Mouse (Mus musculus): ENCODE measurements around the gene Btn1a1. TPM values are rescaled to one million over a fixed set of nuclear protein-coding genes. Genes with fewer than 3 reads are reported as not detected.
A peak's percentile ranks its signal among the peaks of the same experiment; 100 is the strongest.

Gene Btn1a1
- polyA plus RNA-seq, 1 experiment from 2014 or later, result 0.12 TPM

GRCm38 (mm10) chr13:23500424-23501200 lies 34.9 kb upstream of the Btn1a1 start:
- ATAC-seq (replicated peaks; ENCODE audit: low FRiP score), result peak; percentile 79
- H3K27ac ChIP-seq, result no peak overlapping the region
- no peaks in the 10 kb centered on the region for H3K36me3 ChIP-seq
- H3K9me3 ChIP-seq (replicated peaks), result no peaks in the 10 kb centered on the region
- H3K4me2 ChIP-seq, result peak overlapping the region; percentile 53
- H3K9ac ChIP-seq, result no peak overlapping the region
- H3K27me3 ChIP-seq, result no peaks in the 10 kb centered on the region
- peaks cover 35% of the 10 kb centered on the region for H3K4me1 ChIP-seq
- WGBS, result 4% methylated on average over 17 of the region's 17 CpGs
- peak overlapping the region; percentile 19 for H3K4me3 ChIP-seq (replicated peaks)

DNA sequence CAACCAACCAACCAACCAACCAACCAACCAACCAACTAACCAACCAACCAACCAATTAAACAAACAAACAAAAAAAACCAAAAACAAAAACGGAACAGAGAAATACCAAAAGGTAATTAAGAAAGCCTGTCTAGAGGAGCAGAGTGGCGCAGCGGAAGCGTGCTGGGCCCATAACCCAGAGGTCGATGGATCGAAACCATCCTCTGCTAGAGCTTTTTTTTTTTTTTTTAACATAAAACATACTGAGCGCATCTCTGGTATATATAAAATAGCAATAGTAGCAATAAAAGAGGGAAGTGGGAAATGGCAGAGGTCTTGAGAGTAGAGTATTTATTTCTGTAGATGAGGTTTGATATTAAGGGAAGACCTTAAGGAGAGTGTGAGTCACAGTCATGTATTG lies 34.2 kb upstream of the Btn1a1 start:
- H3K4me2 ChIP-seq, result no peak overlapping the region
- H3K4me3 ChIP-seq (replicated peaks), result no peak overlapping the region
- H3K27me3 ChIP-seq, result no peaks in the 10 kb centered on the region
- H3K9me3 ChIP-seq (replicated peaks), result no peaks in the 10 kb centered on the region
- peaks cover 28% of the 10 kb centered on the region for H3K4me1 ChIP-seq
- no peak overlapping the region for H3K9ac ChIP-seq
- no peak overlapping the region for H3K27ac ChIP-seq
- WGBS, result 14% methylated on average over 7 of the region's 7 CpGs
- no peak for ATAC-seq (replicated peaks; ENCODE audit: low FRiP score)
- no peaks in the 10 kb centered on the region for H3K36me3 ChIP-seq

DNA sequence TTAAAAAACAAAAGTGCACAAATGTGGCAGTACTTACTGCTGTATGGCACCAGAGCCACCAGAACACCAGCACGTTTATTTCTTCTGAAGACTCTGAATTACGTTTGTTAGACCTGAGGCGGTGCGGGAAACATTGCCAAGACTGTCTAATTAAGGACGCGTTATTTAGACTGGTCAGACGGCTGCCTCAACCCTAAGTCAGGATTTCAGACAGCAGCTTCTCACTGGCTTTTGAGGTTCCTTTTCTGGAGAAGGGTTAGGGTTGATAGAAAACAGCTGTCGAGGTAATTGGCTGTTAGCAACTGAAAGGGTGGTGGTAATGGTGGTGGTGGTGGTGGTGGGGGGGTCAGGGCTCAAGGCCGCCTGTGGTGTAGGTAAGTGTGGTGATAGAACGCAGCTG lies 33.0 kb upstream of the Btn1a1 start:
- H3K36me3 ChIP-seq, result no peaks in the 10 kb centered on the region
- peak overlapping the region; percentile 42 for H3K4me3 ChIP-seq (replicated peaks)
- peak overlapping the region; percentile 33; the same call in 1 of the 2 replicates for H3K9ac ChIP-seq
- H3K27ac ChIP-seq, result no peak overlapping the region
- H3K4me2 ChIP-seq, result peak overlapping the region; percentile 64
- ATAC-seq (replicated peaks; ENCODE audit: low FRiP score), result no peak
- 6% methylated on average over 10 of the region's 10 CpGs for WGBS
- H3K4me1 ChIP-seq, result peaks cover 27% of the 10 kb centered on the region
- no peaks in the 10 kb centered on the region for H3K9me3 ChIP-seq (replicated peaks)
- H3K27me3 ChIP-seq, result no peaks in the 10 kb centered on the region

DNA sequence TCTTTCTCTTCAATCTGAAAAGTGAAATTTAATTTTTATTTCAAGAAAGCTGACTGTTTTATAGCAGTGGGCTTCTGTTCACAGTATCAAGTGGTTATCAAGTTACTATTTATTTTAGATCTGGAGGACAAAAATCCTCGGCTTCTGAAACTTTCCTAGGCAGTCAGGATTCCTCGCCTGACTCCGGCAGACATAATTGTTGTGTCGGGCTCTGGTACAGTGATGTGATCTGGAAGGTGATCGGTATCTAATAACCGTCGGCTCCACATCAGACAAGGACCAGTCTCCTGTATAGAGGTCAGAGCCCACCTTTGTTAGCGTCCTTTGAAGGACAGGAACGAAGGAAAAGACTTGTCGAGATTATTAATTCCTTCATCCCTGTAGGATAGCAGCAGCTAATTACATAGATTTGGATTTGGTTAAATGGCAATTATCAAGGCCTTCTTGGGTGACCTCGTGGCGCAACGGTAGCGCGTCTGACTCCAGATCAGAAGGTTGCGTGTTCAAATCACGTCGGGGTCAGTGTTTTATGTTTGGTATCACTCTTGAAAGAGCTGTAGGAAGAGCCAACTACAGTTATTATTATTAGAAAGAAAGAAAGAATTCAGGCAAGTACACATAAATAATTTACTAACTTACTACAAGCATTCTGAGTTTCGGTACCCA lies 32.1 kb upstream of the Btn1a1 start:
- Histone ChIP-seq H3K9me3 (replicated peaks) (no peaks in the 10 kb centered on the region), H3K9ac (peak overlapping the region; percentile 33; the same call in 1 of the 2 replicates), H3K4me3 (replicated peaks) (peak overlapping the region; percentile 42), H3K27me3 (no peaks in the 10 kb centered on the region), H3K36me3 (no peaks in the 10 kb centered on the region), H3K4me1 (peaks cover 23% of the 10 kb centered on the region), H3K27ac (no peak overlapping the region), H3K4me2 (peak overlapping the region; percentile 64)
- 0 out of 2 replicates have a peak, but pooled peaks have one; percentile 29 for ATAC-seq (replicated peaks; ENCODE audit: low FRiP score)
- WGBS, result 4% methylated on average over 19 of the region's 19 CpGs

- no peak overlapping the region for H3K4me3 ChIP-seq (replicated peaks)
- peaks cover 17% of the 10 kb centered on the region for H3K4me1 ChIP-seq
- ATAC-seq (replicated peaks; ENCODE audit: low FRiP score), result no peak
These were observed 29.8 kb upstream of the Btn1a1 start for GRCm38 (mm10) chr13:23495526-23495925.

GRCm38 (mm10) chr13:23491990-23492389 lies 26.3 kb upstream of the Btn1a1 start:
- no peak overlapping the region for H3K27ac ChIP-seq
- 0 out of 2 replicates have a peak, but pooled peaks cover 3% of the 10 kb centered on the region for H3K27me3 ChIP-seq
- H3K9ac ChIP-seq, result peak overlapping the region; percentile 17; the same call in 1 of the 2 replicates
- no peak for ATAC-seq (replicated peaks; ENCODE audit: low FRiP score)
- no peaks in the 10 kb centered on the region for H3K36me3 ChIP-seq
- H3K4me1 ChIP-seq, result peaks cover 10% of the 10 kb centered on the region
- no peaks in the 10 kb centered on the region for H3K9me3 ChIP-seq (replicated peaks)
- peak overlapping the region; percentile 41 for H3K4me3 ChIP-seq (replicated peaks)
- 8% methylated on average over 14 of the region's 14 CpGs for WGBS
- peak overlapping the region; percentile 59 for H3K4me2 ChIP-seq

More at GRCm38 (mm10) chr13:23495526-23495925, 29.8 kb upstream of the Btn1a1 start:
- no peak overlapping the region for H3K27ac ChIP-seq
- no peaks in the 10 kb centered on the region for H3K9me3 ChIP-seq (replicated peaks)
- H3K4me2 ChIP-seq, result no peak overlapping the region
- no peaks in the 10 kb centered on the region for H3K36me3 ChIP-seq
- WGBS, result 82% methylated on average over 6 of the region's 6 CpGs
- H3K9ac ChIP-seq, result no peak overlapping the region
- H3K27me3 ChIP-seq, result no peaks in the 10 kb centered on the region

GRCm38 (mm10) chr13:23491263-23491662 lies 25.6 kb upstream of the Btn1a1 start:
- H3K4me1 ChIP-seq, result peaks cover 10% of the 10 kb centered on the region
- H3K9ac ChIP-seq, result no peak overlapping the region
- no peak overlapping the region for H3K27ac ChIP-seq
- no peak overlapping the region for H3K4me3 ChIP-seq (replicated peaks)
- H3K36me3 ChIP-seq, result no peaks in the 10 kb centered on the region
- 0 out of 2 replicates have a peak, but pooled peaks cover 3% of the 10 kb centered on the region for H3K27me3 ChIP-seq
- no peaks in the 10 kb centered on the region for H3K9me3 ChIP-seq (replicated peaks)
- no peak overlapping the region for H3K4me2 ChIP-seq
- no peak for ATAC-seq (replicated peaks; ENCODE audit: low FRiP score)
- WGBS, result 14% methylated on average over 1 of the region's 1 CpGs

- Histone ChIP-seq H3K4me2 (no peak overlapping the region), H3K9me3 (replicated peaks) (no peaks in the 10 kb centered on the region), H3K36me3 (no peaks in the 10 kb centered on the region), H3K9ac (no peak overlapping the region), H3K27me3 (0 out of 2 replicates have a peak, but pooled peaks cover 3% of the 10 kb centered on the region), H3K27ac (no peak overlapping the region), H3K4me1 (peaks cover 10% of the 10 kb centered on the region), H3K4me3 (replicated peaks) (no peak overlapping the region)
- 73% methylated on average over 1 of the region's 1 CpGs for WGBS
- no peak for ATAC-seq (replicated peaks; ENCODE audit: low FRiP score)
These were observed 25.2 kb upstream of the Btn1a1 start for GRCm38 (mm10) chr13:23490863-23491262.

- Histone ChIP-seq H3K4me2 (peak within 1 kb of the TSS; percentile 74), H3K9me3 (replicated peaks) (no peaks in the 10 kb centered on the region), H3K36me3 (no peaks in the 10 kb centered on the region), H3K4me3 (replicated peaks) (peak within 1 kb of the TSS; percentile 46), H3K9ac (no peak within 1 kb of the TSS), H3K27me3 (0 out of 2 replicates have a peak, but pooled peaks cover 3% of the 10 kb centered on the region), H3K27ac (no peak within 1 kb of the TSS), H3K4me1 (peaks cover 16% of the 10 kb centered on the region)
- ATAC-seq (replicated peaks; ENCODE audit: low FRiP score), result peak; percentile 96
- WGBS, result 6% methylated on average over 14 of the region's 14 CpGs
These were observed 23.0 kb upstream of the Btn1a1 start, which contains the start of gene Btn2a2 for GRCm38 (mm10) chr13:23488400-23489322. Gene Btn2a2, minus strand, starts transcription at chr13:23488857.

GRCm38 (mm10) chr13:23485271-23485670 lies 19.6 kb upstream of the Btn1a1 start:
- H3K27ac ChIP-seq, result no peak overlapping the region
- H3K9me3 ChIP-seq (replicated peaks), result no peaks in the 10 kb centered on the region
- H3K4me1 ChIP-seq, result peaks cover 16% of the 10 kb centered on the region
- H3K9ac ChIP-seq, result no peak overlapping the region
- 35% methylated on average over 5 of the region's 5 CpGs for WGBS
- ATAC-seq (replicated peaks; ENCODE audit: low FRiP score), result no peak
- no peaks in the 10 kb centered on the region for H3K36me3 ChIP-seq
- no peak overlapping the region for H3K4me3 ChIP-seq (replicated peaks)
- H3K27me3 ChIP-seq, result 0 out of 2 replicates have a peak, but pooled peaks cover 3% of the 10 kb centered on the region
- no peak overlapping the region for H3K4me2 ChIP-seq

- Histone ChIP-seq H3K9ac (no peak overlapping the region), H3K4me1 (peaks cover 12% of the 10 kb centered on the region), H3K27me3 (0 out of 2 replicates have a peak, but pooled peaks cover 3% of the 10 kb centered on the region), H3K9me3 (replicated peaks) (no peaks in the 10 kb centered on the region), H3K4me2 (no peak overlapping the region), H3K36me3 (no peaks in the 10 kb centered on the region), H3K27ac (no peak overlapping the region), H3K4me3 (replicated peaks) (no peak overlapping the region)
- 82% methylated on average over 2 of the region's 2 CpGs for WGBS
- no peak for ATAC-seq (replicated peaks; ENCODE audit: low FRiP score)
These were observed 17.5 kb upstream of the Btn1a1 start for GRCm38 (mm10) chr13:23483153-23483552.

Measured in kidney, embryonic 15.5 days (tissue).